Mouse (Mus musculus) bone marrow macrophage, adult 2 months (primary cell): Measurements from ENCODE around the gene Olfr1158.

ENCODE experiments used
- CTCF ChIP-seq: IDR thresholded peaks from 2 replicates; pipeline ENCODE4 v1.5.1; 2012; ENCODE audit warnings: low read depth, mild to moderate bottlenecking, low read length, moderate library complexity
- POLR2A ChIP-seq: IDR thresholded peaks from 2 replicates; pipeline ENCODE4 v1.6.1; 2012; ENCODE audit warnings: mild to moderate bottlenecking, low read depth, low read length, borderline replicate concordance

- TF ChIP-seq CTCF (no peak), POLR2A (no peak)
Observed at GRCm38 (mm10) chr2:88007515-88008318, 17.8 kb downstream of the Olfr1158 start, which contains the start of gene Olfr1160.
